Mouse (Mus musculus): Measurements from ENCODE around the gene Tro.
A peak's percentile ranks its signal among the peaks of the same experiment; 100 is the strongest.

Tro gene

DNA sequence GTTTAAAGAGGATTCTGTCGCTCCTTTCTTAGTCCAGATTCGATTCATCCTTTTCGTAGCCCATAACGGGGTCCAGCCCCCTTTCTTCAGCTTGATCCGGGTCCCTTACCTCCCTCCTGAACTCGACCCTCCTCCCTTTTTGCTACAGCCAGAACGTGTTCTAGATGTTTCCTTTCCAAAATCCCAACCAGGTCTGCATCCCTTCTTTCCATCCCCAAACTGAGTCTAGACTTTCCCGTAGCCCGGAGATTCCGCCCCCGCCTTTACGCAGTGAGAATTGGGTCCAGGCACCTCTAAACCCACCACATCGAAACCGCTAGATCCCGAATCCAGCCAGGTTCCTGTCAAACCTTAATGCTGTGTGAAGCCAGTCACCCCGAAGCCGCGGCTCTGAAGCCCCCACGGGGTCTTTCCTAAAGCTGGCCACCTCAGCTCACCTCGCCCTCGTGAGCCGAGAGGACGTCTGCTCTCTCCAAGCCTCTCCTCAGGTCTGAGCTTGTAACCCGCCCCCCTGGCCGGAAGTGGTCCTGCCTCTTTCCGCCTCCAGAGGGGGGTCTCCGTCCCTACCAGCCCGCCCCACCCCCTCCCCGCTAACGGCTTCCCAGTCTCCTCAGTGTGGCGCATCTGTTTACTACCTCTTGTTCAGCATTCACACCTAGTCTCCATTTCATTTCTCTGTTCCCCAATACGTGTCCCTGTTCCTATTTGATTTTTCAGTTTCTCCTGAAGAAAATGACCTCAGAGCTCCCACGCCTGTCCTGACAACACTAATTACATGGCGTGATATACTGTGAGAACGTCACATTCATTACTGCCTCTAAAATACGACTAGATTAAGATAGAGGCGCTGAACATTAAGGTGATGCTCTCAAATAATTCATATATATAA lies at the start of gene Tro:
Gene Tro, minus strand, starts transcription at position 676 of the 889 bp plus-strand sequence.
- peak in 1 of 2 experiments; percentile 20 for DNase-seq (ENCODE audit: low spot score in 2 of 2)

DNA sequence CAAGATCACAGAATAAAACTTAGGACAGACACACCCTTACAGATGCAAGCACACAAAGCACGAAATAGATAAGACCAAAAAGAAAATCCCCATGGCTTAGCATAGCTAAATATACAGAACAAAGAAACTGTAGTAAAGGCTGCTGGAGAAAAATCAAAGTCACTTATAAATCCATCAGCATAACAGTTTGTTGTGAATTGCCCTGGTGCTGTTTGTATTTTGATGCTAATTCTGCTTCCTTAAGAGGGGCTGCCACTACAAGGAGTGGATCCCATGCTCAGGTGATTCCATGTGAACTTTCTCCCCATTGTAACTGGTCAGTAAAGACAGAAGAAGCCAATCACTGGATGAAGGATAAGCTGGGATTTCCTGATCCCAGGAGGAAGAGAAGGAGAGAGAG lies 20.1 kb upstream of the Tro start:
- no peak for DNase-seq (ENCODE audit: low spot score in 2 of 2)

DNA sequence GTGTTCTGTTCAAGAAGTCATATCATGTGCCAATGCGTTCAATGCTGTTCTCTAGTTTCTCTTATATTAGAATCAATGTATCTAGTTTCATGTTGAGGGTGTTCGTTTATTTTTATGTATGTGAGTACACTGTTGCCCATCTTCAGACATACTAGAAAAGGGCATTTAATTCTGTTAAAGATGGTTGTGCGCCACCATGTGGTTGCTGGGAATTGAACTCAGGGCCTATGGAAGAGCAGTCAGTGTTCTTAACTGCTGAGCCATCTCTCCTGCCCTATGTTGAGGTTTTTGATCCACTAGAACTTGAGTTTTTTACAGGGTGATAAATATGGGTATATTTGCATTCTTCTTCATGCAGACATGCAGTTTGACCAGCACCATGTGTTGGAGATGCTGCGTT lies 5.4 kb upstream of the Tro start:
- no peak for DNase-seq (ENCODE audit: low spot score in 2 of 2)

DNA sequence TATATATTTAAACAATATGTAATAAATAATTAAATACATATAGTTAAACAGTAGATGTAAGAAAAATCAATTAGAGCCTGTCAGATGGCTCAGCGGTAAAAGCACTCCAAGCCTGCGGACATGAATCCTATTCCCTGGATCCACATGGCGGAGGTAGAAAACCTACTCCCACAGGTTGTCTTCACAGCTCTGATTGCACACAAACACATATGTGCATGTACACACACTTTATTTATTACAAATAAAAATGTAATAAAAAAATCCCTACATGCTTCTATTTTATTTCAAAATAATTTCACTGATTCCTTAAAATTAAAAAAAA lies 375 bp upstream of the Tro start:
- DNase-seq (ENCODE audit: low spot score in 2 of 2) = no peak

DNA sequence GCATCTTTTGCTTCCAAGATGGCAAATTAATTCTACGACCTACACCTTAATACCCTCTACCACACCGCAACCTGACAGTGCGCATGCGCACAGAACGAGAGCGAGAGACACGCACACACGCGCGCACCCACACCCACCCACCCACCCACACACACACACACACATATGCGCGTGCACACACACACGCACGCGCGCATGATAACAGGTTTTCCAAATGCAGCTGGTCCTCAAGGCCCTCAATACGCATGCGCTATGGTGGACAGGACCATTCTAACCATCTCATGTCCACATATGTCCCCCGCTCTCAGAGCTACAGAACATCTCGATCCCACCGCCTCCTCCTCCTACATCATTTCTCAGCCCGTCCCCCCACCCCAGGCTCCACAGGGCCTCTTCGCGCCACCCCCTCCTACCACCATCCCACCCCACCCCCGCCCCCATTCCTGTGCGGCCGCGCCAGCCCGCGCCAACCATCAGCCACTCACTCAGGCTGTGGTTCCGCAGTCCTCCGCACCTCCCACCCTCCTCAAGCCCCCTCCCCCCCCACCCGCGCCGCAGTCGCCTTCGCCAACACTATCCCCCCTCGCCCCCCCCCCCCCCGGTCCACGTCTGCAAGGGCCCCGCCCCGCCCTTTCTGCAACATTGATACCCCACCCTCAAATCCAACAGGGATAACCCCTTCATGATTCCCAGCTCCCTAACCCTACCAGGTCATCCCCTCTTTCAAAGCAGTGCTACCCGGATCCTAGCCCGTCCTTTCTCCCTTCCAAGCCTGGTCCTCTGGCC lies 1.1 kb downstream of the Tro start:
- DNase-seq (ENCODE audit: low spot score in 2 of 2) = no peak

DNA sequence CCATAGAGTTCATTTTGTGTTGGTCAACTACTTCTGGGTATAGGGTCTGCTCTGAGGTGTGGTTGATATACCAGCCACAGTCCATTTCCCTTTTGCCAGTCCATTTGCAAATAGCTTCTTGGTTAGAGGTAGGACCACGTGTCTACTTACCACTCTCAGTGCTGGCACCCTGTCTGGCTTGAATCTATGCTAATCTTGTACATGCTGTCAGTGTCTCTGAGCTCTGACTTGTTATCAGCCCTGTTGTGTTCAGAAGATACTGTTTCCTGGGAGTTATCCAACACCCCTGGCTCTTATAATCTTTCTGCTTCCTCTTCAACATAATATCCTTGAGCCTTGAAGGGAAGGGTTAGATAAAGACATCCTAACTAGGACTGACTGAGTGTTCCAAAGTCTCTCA lies 21.0 kb downstream of the Tro start:
- DNase-seq (ENCODE audit: low spot score in 2 of 2) = no peak

DNA sequence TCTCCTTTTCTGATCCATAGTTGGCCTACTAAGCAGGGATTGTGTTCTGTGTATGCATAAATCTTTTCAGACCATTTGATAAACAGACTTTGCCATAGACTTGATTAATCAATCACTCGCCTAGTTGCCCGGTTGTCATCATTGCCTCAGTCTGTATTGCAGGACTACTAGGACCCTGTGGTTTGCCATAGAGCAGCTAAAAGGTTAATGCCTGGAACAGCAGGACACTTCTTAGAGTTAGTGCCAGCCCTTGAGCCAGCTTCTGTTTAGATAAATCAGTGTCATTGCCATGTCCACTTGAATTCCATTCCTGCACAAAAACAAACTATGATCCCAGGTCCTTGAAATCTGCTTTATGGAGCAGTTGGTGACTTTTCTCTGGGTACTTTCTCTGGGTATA lies 58.5 kb downstream of the Tro start:
- no peak for DNase-seq (ENCODE audit: low spot score in 2 of 2)
